Mouse (Mus musculus) CD4-positive naive resting alpha-beta T cell, adult 76 days (primary cell): Measurements from ENCODE around the gene Reg4. TPM values are rescaled to one million over a fixed set of nuclear protein-coding genes. Genes with fewer than 3 reads are reported as not detected.

Experiments used
- total RNA-seq: library from RNA; stranded (reverse); gene quantifications from one replicate; pipeline ENCODE4 v1.2.4, GENCODE M21; 2023

Reg4 gene
- not detected for total RNA-seq

DNA sequence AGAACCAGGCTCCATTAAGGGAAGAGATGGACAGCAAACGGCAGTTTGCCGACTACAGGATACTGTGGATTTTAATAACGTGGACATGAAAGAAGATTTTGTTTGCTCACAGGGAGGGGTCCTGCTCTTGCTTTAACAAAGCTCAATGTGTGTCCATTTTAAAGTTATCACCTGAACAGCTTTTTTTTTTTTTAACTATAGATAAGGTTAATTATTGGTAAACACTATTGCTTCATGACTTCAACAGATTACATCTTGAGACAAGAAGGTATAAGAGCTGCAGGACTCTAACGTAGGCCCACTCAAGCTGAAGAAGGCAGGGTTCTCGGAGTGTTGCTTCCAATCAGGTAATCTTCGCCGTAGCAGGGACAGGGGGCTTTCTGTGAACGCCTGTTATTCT, at the start of gene Reg4:
Gene Reg4, plus strand, starts transcription at position 301 of the 400 bp plus-strand sequence.

GRCm38 (mm10) chr3:98280204-98280932, 58.4 kb downstream of the Reg4 start, which contains the start of gene Hmgcs2:
Gene Hmgcs2, plus strand, starts transcription at chr3:98280435.

Other genes with a start within 250 kb of the Reg4 start
- 67.7 TPM for gene Notch2, start 208.6 kb upstream of the Reg4 start, total RNA-seq
- 1.7 TPM for gene Adam30, start 61.5 kb upstream of the Reg4 start, total RNA-seq
- not detected for gene Hmgcs2, start 58.3 kb downstream of the Reg4 start, total RNA-seq
- 41.3 TPM for gene Phgdh, start 117.8 kb downstream of the Reg4 start, total RNA-seq
- not detected for gene Zfp697, start 160.3 kb downstream of the Reg4 start, total RNA-seq
- not detected for gene Gm4450, start 235.0 kb downstream of the Reg4 start, total RNA-seq